Mouse (Mus musculus) left cerebral cortex, adult 8-10 months (tissue): ENCODE results near the gene Map4. TPM values are rescaled to one million over a fixed set of nuclear protein-coding genes. Genes with fewer than 3 reads are reported as not detected.
A peak's percentile ranks its signal among the peaks of the same experiment; 100 is the strongest.

ENCODE experiments used
- DNase-seq, 2 experiments: peaks; one replicate each; pipeline ENCODE4 v3.0.0; 2022; ENCODE audit warnings: low spot score in 2 of 2
- total RNA-seq, 4 experiments: library from RNA; stranded (reverse); gene quantifications; 2 replicates each; pipeline ENCODE4 v1.2.4; 2022

Gene Map4
- total RNA-seq, 4 experiments from 2014 or later = 382 to 453 (median 413) TPM

DNA sequence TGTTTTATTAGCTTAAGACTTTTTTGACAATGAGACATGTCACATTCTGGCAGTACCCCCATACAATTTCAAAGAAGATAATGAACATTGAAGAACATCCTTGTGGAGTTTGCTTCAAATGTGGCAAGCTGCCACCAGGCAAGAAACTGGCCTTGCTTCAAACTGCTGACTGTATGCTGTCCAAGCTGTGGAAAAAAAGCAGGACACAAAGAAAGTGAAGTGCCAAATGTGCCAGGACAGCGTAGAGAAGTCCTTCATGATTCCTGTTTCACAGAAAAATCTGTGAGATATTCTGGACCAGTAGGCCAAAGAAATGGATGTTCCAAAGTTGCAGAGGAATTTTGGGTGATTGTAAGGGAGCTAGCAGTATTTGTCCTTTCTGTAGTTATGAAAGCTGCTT is 57.8 kb downstream of the Map4 start:
- no peak for DNase-seq

- DNase-seq = no peak
These were observed 66.2 kb downstream of the Map4 start for GRCm38 (mm10) chr9:109997441-109997840.

DNA sequence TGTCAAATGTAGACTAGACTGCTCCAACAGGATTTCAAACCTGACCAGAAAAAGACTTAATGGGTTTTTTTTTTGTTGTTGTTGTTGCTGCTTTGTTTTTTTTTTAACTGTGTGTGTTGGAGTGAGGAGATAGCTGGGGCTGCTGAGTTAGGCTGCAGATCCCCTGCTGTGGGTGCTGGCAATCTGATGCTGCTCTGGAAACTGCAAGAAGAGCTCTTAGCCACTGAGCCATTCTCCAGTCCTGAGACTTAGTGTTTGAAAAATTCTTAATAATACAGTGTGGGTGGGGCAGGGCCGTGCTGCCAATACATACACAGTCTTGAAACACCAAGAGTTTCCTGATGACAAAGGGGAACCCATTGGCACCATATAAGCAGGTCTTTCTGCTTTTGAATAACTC is 70.7 kb downstream of the Map4 start:
- DNase-seq = no peak

- no peak for DNase-seq
These were observed 71.2 kb downstream of the Map4 start for GRCm38 (mm10) chr9:110002413-110002812.

GRCm38 (mm10) chr9:110019224-110019623 is 88.0 kb downstream of the Map4 start:
- peak in 1 of 2 experiments; percentile 40 for DNase-seq

DNA sequence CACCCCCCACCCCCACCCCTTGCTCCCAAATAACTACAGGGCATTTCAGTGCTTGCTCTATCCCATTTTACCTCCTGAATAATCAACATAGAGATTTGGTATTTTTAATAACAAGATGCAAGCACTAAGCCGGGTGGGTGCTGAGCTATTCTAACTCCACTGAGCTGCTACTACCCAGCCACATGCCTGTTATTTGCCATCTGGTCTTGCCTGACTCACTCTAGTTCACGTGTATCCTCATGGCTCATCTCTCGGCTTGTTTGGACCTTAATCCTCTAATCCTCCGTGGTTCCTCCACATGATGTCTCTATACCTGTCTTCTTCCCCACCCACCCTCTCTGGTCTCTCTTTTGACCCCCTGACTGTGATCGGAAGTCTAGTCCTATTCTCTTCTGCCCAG is 89.1 kb downstream of the Map4 start:
- peak in 1 of 2 experiments; percentile 28 for DNase-seq

DNA sequence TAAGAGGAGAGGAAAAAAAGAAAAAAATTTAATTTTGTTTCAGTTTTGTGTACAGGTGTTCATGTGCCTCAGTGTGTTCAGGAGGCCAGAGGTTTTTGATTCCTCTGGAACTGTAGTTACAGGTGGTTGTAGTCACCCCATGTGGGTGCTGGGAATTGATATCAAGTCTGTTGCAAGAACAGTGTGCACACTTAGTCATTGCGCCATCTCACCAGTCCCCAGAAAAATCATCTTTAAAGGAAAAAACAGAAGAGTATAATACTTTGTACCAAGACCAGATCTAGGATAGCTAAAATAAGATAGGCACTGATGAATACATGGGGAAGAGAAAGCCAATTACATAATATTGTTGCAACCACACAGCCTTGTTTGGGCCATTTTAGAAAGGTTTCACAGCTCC is 90.2 kb downstream of the Map4 start:
- DNase-seq = no peak

GRCm38 (mm10) chr9:110022151-110022550 is 90.9 kb downstream of the Map4 start:
- DNase-seq = no peak

- no peak for DNase-seq
These were observed 103.8 kb downstream of the Map4 start for GRCm38 (mm10) chr9:110035091-110035490.

GRCm38 (mm10) chr9:110037895-110038294 is 106.6 kb downstream of the Map4 start:
- no peak for DNase-seq

GRCm38 (mm10) chr9:110038485-110038884 is 107.2 kb downstream of the Map4 start:
- DNase-seq = no peak

DNA sequence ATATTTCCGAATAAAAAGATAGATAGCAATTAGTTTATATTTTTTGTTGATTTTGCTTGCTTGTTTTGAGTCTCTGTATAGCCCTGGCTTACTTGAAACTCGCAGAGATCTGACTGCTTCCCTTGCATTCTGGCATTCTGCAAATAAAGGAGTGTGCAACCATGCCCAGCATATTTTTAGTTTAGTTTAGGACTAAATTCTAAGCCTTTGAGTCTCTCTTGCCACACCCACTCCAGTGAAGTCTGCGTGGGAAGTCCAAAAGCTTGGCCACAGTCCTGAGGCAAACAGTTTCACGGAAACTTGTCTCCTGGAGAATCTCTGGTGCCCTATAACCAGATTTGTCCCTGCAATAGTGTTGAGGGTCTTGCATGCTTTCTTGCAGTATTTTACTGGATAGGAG is 113.1 kb downstream of the Map4 start:
- DNase-seq = peak in 1 of 2 experiments; percentile 47

GRCm38 (mm10) chr9:110045763-110046377 is 114.6 kb downstream of the Map4 start:
- no peak for DNase-seq

- DNase-seq = no peak
These were observed 116.0 kb downstream of the Map4 start for GRCm38 (mm10) chr9:110047260-110047659.

GRCm38 (mm10) chr9:110047857-110048256 is 116.6 kb downstream of the Map4 start:
- DNase-seq = no peak

GRCm38 (mm10) chr9:110051184-110051583 is 119.9 kb downstream of the Map4 start:
- DNase-seq = no peak

DNA sequence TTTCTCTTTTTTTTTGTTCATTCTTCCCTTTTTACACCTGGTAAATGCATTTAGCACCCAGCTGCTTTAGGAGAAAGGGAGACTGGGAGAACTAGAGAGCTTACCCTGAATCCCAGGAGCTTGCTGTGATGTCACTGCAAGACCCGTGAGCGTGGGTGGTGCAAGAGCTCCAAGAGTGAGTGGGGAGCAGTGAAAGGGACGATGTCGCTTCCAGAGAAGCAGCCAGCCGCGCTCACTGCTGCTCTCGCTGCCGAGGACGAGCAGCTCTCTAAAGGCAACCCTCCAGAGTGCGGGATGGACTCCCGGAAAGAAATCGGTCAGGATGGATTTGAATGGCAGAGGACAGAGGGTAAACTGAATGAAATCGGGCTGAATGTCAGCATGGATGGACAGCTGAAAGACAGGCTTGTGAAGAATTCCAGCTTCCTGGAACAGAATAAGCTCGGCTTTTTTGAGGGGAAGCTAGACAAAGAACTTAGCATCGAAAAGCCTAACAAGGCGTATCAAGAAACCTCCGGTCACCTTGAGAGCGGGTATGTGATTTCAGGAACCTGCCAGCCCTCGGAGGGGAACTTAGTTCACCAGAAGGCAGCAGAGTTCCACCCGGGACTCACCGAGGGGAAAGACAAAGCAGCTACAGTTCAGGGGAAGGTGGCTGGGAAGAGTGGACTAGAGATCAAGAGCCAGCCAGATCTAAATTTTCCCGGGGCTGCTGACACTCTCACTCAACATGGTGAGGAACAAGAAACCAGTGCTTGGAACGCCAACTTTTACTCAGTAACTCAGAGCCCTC is 120.8 kb downstream of the Map4 start:
- DNase-seq = peak; percentile 71 to 92

- DNase-seq = no peak
These were observed 121.7 kb downstream of the Map4 start for GRCm38 (mm10) chr9:110052951-110053304.

DNA sequence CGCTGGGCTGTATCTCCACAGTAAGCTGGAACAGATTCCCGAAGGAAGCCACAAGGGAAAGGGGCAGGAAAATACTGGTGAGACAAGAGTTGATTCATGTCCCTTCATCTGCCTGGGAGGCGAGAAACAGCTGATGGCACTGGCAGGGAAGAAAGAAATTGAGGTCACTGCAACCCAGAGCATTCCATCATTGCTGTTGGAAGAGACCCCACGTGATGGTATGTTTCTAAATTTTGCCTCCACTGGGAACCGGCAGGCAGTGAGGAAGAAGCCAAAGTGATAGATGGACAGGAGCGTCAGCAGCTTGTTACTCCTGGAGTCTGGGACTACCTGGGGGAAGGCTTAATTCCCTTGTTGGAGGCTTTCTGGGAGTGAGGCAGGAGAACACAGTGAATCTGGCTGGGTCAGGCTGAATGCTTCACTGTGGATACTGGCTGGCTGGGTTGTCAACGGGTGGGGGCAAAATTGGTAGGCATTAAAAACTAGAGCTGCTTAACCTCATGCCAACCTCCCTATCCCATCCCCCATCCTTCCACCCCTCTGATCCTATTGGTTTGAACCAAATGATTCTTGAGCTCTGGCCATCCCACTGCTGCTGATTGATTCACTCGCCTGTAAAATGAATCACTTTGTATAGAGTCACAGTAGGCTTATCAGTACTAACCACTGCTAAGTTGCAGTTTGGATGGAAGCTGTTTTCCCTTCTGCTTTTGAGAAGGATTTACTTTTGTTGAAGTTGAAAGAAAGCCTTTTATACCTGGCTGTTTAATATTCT is 122.2 kb downstream of the Map4 start:
- DNase-seq = peak; percentile 40 to 70

- no peak for DNase-seq
These were observed 122.8 kb downstream of the Map4 start for GRCm38 (mm10) chr9:110054080-110054421.

DNA sequence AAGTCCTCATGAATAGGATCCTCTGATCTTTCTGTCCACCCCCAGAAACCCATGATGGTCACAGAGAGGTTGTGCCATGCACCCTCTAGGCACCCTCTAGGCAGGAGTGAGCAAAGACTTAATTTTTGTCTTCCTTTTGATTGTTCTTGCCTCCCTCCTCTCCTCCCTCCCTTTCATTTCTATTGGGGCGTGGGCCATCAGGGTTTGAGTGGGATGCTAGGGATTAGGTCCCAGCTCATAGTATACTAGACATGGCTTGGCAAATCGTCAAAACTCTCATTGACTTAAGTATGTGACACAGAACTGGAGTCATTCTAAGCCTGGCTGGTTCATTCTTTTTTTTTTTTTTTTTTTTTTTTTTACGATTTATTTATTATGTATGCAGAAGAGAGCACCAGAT is 123.5 kb downstream of the Map4 start:
- DNase-seq = no peak

- DNase-seq = no peak
These were observed 125.9 kb downstream of the Map4 start for GRCm38 (mm10) chr9:110057200-110057599.
